Mouse (Mus musculus) lung, adult 18-20 months (tissue): Measurements from ENCODE around the gene Fntb.
"Not testable (repeated sequence)": the region's sequence is repeated elsewhere in the genome, so short reads cannot be mapped to it uniquely, and the experiment has no call there.

ENCODE experiments used
- DNase-seq, 2 experiments: peaks; one replicate each; pipeline ENCODE4 v3.0.0; 2022; ENCODE audit warnings: mixed read lengths in 2 of 2

Gene Fntb

DNA sequence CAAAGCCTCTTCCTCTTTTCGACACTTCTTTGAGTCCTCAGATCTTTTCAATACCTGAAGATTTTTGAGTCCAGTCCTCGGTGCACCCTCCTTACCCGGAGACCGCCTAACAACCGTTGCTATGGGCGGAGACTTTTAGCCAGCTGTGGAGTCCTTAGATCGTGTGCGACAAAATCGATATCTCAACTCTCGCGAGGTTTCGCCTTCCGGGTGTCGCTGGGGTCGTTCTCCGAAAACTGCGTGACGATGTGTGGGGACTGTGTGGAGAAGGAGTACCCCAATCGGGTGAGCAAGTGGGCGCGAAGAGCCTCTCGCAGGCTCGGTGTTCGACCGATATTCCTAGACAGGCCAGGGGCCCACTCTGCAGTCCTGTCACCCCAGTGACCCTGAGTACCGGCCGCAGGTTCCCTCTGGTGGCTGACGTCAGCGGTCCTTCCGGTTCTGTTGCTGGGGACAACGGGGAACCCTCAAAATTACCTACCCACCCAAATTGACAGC is at the start of gene Fntb, which contains the start of gene Churc1:
Fntb (plus strand) TSS at position 236 of the 498 bp plus-strand sequence.
Churc1 (plus strand) TSS at position 185 of the 498 bp plus-strand sequence.
- DNase-seq = peak; percentile 93 to 96

DNA sequence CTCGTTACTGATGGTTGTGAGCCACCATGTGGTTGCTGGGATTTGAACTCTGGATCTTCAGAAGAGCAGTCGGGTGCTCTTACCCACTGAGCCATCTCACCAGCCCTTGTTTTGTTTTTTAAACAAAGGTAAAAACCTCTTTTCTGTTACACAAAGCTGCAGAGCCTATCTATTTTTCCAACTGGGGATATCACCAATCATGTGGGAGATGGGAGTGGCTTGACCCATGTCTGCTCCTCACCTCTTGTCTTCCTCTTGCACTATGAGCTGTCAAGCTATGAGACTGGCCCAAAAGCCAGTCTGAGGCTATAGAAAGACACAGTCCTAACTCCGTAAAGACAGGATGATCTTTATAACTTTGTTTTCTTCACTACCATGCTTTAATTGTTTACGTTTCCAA is 47.0 kb upstream of the Fntb start:
- DNase-seq = no peak

DNA sequence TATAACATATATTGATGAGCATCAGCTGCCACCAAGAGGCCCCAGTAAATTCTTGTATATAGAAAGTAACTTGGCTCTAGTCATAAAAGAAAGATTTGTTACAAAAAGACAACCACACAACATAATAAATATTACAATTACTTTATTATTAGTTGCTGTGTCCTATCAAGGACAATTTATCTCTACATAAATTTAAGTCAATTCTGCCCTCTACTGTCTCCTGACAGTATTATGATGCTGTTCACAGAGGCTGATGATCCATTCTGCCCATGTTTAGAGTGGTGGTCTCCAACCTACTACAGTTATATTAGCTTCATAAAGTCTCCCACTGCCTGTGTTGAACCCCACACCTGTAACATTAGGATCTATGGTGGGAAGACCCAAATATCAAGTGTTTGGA is 44.8 kb upstream of the Fntb start:
- no peak for DNase-seq

DNA sequence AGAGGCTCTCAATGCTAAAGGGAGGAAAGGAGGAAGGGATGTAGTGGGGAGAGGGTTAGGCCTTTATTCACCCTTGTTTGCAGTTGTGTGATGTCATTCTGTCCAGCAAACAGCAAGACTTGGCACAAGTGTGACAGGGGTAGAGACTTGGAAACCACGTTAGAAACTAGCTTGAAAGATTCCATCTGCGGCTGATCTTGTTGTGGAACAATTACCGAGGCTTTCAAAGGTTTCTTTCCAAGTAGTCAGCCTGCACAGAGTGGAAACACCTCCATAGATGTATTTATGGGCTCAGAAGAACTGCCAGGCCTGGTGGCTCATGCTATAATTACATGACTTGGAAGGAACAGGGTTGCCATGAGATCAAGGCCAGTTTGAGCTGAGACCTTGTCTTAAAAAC is 43.4 kb upstream of the Fntb start:
- DNase-seq = no peak

DNA sequence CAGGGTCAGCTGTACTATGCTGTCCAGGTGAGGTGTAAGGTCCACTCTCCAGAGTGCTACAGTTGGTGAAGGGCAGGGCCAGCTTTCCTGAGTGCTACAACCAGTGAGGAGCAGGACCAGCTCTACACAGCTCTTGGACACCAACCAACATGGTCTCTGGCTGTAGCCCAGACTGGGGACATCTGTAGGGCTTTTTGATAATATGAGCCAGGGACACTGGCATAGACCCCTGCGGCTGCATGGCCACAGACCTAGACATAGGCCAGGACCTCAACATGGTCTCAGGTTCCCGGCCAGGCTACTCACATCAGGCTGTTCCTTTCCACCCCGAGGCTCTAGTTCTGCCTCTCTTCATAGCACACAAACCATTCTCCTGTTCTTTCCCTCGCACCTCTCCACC is 37.4 kb upstream of the Fntb start:
- no peak for DNase-seq

DNA sequence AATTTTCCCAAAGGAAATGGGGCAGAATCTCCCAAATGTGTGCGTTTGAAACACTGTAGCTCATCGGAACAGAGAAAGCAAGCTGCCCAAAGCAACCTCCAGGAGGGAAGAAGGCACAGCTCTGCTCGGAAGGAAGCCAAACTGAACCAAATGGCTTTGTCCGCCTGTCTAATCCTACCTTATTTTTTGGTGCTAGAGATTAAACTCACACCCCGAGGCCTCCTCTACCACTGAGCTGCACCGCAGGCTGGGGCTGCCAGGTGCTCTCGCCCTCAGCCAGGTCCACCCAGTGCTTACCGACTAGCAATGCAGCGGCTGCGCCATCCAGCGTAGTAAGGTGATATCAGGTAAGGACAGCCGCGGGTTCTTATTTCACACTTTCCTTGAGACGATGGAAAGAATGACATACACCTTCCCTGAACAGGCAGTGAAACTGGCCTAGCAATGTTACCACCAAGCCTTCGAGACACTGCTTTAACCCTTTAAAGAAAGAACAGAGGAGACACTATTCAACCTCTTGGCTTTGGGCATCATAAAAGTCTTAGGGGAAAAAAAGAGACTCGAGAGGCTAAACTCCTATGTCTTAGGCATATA is 14.4 kb upstream of the Fntb start:
- DNase-seq = no peak

DNA sequence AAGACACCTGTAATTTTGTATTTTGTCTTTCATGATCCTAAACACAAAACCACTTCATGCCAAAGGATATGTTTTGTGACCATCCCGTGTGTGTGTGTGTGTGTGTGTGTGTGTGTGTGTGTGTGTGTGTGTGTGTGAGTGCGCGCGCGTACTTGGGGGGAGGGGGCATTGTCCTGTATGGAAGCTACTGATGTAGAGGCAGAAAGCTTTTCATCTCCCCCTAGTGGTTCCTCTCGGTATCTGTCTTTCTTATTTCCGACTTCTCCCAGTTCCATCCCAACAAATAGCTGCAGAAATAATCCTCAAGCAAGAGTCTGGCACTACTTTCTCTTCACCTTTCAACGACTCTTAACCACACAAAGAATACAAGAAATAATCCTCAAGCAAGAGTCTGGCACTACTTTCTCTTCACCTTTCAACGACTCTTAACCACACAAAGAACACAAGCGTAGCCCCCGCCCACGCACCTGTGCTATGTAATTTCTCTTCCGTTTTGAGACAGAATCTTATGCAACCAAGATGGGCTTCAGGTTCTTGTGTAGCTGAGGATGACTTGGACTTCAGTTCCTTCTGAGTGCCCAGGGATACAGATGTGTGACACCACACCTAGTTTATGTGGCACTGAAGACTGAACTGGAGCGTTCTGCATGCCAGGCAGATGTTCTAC is 12.6 kb upstream of the Fntb start:
- peak in 1 of 2 experiments; percentile 44 for DNase-seq

DNA sequence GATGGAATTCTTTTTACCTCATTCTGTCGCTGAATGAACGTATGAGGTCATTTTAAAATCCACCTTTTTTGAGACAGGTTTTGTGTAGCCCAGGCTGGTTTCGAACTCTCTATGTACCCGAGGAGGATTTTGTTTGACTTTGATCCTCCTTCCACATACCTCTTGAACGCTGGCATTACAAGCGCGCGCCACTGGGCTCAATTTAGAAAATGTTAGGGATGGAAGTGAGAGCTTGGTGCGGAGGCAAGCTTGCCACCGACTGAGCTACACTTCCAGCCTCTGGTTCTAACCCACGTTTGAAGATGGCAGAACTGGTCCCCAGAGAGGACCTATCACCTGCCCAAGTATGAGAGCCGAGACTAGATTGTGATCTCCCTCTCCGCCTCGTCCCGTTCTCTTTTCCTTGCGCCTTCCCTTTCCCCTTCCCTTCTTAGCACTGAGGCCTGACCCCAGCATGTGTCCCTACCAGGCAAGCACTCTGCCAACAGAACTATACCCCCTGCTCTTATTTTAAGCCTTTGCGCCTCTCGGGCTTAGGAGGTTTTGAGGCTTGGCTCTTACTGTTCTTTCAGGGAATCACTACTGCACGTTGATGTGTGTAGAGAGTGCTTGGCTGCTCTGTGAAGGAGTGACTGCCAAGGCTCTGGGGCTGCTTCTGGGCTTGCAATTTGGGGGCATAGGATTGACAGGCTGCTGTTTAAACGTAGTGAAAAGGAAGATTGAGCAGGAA is 677 bp downstream of the Fntb start:
- DNase-seq = peak in 1 of 2 experiments; percentile 9

DNA sequence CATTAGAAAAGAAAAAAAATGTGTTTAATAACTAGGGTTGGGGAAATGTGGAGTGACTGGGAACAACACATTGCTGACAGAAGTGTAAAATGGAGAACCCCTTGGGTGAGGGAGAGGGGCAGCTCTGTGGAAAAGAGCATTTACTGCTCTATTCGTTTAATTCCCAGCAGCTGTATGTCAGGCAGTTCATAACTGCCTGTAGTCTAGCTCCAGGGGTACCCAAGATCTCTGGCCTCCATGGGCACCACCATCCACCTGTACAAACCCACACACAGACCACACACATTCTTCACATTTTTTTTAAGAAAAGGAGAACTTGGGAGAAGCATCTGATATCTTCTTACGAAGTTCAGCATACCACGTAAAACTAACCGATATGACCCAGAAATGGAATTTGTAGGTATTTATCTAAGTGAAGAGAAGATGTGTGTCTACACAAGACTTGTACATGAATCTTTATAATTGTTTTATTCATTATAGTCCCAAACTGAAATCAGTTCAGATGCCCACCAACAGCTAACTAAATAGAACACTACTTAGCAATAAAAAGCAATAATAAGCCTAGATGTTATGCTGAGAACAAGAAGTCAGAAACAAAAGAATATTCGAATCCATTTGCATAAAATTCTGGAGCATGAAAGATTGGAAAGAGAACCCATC is 5.6 kb downstream of the Fntb start:
- no peak for DNase-seq

DNA sequence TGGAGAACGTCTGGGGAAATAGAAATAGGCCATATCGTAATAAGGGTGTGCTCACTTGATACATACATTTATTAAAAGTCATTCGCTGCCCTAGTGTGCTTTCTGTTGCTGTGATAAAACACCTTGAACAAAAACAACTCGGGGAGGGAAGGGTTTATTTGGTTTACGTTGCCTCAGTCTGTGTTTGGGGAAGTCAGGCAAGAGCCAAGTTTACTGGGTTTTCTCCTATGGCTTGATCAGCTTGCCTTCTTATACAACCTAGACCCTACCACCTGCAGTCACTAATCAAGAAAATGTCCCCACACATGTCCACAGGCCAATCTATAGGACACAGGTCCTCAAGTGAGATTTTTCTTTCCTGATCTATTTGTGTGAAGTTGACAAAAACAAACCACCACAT is 6.2 kb downstream of the Fntb start:
- DNase-seq = no peak

DNA sequence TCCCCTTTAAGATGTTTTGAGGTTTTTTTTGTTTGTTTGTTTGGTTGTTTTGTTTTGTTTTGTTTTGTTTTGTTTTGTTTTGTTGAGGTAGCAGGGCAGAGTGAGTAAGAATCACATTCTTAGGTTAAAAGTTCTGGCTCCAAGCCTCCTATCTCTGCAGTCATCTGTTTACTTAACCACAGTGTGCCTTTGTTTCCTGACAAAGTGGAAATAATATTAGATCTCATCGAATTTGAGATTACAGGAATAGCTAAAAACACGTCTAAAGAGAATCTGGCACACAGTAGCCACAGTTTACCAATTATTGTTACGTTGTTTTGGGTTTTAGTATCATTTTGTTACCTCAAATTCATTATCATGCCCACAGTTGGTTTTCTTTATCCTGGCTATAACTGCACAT is 9.3 kb downstream of the Fntb start:
- no peak for DNase-seq

DNA sequence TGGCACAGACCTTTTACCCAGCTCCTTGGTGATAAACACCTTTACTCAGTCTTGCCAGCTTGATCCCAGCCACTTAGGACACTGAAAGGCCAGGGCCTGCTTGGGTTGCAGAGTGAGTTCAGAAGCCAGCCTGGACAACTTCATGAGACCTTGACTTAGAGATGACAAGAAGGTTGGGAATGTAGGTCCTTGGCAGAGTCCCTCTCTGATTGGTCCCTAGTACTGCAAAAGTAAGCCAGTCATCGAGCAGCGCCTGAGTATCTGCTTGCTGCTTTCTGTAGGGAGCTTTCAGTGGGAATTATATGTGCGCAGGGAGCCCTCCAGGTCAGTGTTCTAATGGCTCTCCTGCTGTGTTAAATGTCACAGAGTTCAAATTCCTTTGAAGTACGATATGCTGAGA is 9.7 kb downstream of the Fntb start:
- DNase-seq = no peak

DNA sequence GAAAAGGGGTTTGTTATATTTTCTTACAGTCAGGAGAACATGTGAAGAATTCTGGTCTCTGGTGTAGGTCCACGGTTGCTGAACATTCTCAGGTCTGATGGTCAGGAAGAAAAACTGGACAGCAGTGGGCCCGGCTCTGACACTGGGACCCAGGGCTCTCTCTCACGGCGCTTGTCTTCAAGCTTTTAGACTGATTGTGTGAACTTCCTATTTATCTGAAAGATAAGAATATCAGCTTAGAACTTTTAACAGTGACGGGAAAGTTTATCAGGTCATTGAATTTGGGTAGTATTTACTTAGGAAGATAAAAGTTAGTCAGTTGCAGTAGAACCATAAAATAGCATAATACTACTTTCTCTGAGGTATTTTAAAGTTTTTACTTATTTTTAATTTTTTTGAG is 11.5 kb downstream of the Fntb start:
- DNase-seq = no peak

DNA sequence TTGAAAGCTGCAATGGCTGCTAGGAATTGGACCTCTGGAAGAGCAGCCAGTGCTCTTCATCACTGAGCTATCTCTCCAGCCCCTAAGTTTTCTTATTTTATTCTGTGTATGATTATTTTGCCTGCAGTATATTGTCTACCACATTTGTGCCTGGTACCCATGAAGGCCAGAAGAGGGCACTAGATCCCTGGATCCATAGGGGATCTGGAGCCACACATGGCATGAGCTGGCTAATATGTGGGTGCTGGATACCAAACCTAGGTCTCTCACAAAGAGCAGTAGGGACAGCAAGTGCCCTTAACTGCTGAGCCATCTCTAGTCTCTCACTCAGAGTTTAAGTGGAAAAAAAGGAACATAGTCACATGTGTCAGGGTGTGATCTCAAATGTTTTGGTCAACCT is 12.5 kb downstream of the Fntb start:
- DNase-seq = no peak

DNA sequence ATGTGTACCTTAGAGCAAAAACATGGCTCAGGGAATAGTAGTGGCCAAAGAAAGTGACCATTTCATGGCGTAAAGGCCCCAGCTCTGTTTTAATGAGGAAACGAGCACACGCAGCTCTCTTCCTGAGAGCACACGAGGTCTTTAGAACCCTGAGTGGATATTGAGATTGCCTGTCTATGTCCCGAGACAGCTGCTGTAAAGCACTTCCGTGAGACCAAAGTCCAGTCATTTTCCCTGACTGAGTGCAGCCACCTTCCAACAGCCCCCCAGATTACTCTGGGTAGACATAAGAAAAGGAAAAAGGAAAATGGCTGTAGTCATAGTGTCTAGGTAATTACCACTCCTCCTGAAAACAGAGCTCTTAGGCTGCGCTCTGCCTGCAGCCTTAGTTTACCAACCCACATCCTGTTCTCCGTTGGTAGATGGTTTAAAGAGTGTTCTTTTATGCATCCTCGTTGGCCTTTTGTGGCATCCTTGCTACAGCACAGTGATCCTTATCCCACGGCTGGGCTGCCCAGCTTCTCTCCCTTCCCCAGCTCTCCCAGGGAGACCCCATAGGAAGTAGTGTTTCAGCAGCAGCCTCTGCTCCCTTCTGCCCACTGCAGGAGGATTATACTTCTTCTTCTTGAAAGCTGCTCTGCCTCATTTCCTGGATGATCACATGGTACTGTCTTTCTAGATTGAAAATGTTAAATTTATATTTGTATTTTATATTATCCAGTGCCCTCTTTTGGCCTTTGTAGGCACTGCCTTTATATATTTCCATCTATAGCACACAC is 13.1 kb downstream of the Fntb start:
- DNase-seq = no peak

DNA sequence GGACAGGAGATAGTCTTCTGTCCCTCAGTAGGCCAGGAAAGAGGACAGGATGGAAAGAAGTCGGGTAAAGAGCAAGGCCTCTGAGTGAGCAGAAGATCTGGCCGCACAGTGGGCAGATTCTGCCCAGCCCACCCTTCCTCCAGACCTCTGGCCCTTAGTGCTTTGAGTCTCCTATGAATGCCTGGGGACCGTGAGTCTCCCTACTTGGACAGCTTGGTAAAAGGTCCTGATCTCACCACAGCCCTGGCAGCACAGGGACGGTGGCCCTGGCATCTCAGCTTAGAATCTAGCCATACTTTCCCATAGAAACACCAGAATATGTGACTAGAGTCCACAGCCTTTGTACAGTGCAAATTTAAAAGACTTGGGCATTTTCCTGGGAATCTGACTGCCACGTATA is 14.6 kb downstream of the Fntb start:
- DNase-seq = no peak

DNA sequence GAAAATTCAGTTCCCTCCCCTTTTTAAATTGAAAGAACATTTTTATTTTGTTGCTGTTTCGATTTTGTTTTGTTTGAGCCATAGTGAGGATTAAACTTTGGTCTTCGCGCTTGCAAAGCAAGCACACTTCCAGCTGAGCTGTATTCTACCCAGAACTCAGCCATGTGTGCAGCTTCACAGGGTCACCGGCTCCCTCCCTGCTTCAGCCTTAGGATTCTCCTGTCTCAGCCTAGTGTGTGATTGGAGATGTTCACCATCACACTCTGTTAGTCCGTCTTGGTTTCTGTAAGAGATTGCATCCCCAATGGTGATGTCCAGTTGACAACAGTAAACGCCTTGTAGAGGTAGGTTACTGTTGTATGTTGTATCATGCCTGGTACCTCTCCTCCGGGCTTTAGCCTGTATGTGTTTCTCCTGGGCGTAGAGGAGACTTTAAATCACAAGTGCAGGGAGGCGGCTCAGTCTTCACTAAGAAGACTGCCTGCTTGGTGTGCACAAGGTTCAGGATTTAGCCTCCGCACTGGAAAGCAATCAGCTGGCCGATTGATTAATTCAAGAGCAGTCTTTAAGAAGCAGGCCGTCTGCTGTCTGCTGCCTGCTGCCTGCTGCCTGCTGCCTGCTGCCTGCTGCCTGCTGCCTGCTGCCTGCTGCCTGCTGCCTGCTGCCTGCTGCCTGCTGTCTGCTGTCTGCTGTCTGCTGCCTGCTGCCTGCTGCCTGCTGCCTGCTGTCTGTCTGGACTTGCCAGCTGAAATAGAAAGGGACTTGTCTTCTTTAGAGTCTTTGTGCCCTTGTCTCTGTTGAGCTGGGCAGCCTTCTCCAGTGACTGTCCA is 15.5 kb downstream of the Fntb start:
- no peak for DNase-seq

DNA sequence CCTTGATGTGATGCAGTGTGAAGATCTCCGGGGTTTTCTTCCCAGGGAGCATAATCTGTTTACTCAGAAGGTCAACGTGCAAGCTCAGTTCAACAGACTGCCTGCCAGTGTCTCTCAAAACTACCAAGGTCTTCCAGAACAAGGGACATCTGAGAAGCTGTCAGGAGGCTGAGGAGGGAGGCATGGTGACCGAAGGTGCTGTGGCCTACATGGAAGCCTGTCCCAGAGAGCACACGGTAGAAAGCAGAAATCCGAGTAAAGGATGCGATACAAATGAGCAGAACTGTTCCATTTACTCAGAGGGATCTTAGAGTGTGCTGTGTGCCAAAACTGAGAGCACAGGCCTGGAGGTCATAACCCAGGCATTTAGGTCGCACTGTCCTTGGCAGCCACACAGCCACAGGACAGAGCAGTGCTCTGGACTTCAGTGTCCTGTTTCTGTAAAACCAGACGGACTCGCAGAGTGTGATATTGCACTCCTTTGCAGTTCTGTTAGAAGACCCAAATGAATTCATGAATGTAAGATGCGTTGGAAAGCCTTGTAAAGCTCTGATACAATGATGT is 18.7 kb downstream of the Fntb start:
- DNase-seq = no peak

DNA sequence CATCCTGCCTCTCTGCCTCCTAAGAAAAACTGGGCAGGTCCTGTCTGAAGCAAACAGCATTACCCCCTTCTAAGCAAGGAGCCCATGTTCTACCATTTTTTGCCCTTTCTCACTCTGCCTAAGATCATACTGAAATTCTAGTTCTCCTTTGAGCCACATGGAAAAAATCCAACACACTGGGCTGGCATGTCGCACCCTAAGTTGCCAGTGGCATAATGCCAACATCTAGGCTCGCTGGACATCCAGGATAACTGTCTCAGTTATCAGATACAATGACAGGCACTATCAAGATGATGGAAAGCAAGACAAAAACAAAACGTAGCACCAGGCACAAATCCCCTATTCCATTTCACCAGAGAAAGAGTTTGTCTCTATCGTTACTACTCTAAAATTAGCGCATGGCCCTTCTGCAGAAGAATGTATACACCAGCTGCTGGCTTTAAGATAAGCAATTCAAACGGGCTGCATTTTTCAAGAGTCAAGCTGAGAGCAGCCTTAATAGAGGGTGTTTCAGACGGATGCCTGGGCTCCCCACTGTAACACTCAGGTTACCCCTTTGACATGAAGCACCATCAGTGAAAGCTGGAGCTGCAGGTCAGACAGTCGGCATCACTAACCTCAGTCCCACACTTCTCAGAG is 25.2 kb downstream of the Fntb start:
- DNase-seq = no peak

DNA sequence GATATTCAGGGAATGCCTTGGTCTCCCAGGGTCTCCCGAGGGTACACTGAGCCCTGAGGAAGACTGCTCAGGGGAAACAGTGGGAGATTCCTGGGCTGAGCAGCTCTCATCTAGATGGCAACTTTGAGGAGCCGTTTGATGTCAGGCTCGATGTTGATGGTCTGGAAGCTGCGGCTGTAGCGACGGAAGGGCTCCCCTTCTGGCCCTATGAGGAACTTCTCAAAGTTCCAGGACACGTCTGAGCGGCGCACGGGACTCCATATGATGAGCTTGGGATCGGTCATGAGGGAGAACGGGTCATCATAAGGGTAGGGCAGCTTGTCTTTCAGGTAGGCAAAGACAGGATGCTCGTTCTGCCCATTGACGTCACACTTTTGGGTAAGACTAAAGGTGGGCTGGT is 27.2 kb downstream of the Fntb start:
- not testable (repeated sequence) for DNase-seq

DNA sequence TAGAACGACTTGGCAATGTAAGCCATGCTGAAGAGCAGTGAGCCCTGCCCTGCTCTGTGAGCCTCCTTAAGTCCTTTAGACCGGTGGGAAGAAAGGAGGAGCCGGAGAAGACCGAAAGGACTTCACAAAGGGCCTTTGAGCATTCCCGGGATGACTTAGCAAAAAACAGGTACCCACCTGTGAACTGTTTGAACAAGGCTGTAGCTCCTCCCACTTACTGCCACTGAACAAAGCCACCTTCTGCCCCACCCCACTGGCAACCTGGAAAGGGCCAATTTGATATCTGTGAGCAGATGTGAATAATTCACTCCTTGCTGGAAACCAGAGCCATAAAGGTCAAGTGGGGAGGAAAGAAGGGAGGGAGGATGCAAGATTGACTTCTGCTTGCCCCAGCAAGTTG is 30.0 kb downstream of the Fntb start, which contains the start of gene Gpx2:
Gpx2 (minus strand) TSS at position 205 of the 400 bp plus-strand sequence.
- peak; percentile 68 to 80 for DNase-seq
